In the genomic region with DNA sequence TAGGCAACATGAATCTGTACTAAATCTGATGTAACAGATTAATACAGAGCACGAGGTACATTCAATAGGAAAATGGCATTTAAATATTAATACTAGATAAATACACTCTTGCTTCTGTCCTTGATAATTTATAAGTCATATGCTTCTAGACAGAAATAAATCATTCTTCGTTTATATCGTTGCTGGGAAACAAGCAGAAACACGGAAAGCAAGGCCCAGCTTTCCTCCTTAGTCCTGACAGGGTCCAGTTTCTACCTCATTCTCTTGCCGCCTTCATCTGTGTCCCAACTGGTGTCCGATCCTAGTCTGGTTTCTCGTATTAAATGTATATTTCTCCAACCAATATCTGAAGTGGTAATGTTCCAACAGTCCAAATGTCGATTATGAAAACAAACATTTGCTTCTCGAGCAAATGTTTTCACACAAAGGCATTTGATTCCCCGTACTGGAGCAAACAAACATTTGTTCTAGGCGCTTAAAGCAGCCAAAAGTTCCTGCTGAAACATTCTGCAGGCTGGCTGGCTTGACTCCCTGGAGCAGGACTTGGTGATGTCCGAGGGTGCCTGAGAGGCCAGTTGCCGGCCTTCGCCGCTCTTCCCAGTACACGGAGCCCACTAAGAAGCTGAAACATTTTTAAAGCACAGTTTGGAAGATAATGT, we compare ENCODE assay signal across 8 mouse cellular contexts.
A peak's percentile ranks its signal among the peaks of the same experiment; 100 is the strongest.
DNase-seq lines count a peak whose midpoint lies in the region; ATAC-seq lines count a peak whose summit lies in the region.

No protein-coding gene starts in this region.

- H3K36me3 ChIP-seq in intestine, embryonic 15.5 days: no peaks in the 10 kb centered on the region
- H3K36me3 ChIP-seq in midbrain, embryonic 12.5 days: no peaks in the 10 kb centered on the region

- DNase-seq in heart, adult 18-20 months: peak; percentile 63
- no peak for DNase-seq in heart, postnatal 25 days (ENCODE audit: low spot score)
- peak; percentile 41 for DNase-seq in gastrocnemius, postnatal 10 days
- no peak for DNase-seq in MN1 (ENCODE audit: low spot score)
- DNase-seq in layer of hippocampus, adult 9-11 months: no peak
- DNase-seq in right cerebral cortex, adult 18-20 months: no peak

- no peaks in the 10 kb centered on the region for H3K4me1 ChIP-seq in intestine, embryonic 15.5 days (replicated peaks)
- peaks cover 22% of the 10 kb centered on the region for H3K4me1 ChIP-seq in midbrain, embryonic 12.5 days

- H3K27ac ChIP-seq in intestine, embryonic 15.5 days: peak overlapping the region; percentile 86
- peak overlapping the region; percentile 63; the same call in 1 of the 2 replicates for H3K27ac ChIP-seq in midbrain, embryonic 12.5 days (replicated peaks)

- no peak for ATAC-seq in intestine, embryonic 15.5 days
- no peak for ATAC-seq in midbrain, embryonic 12.5 days (ENCODE audit: low FRiP score, low read depth)

- 0 out of 2 replicates have a peak overlapping the region, but pooled peaks have one; percentile 7 for H3K4me2 ChIP-seq in intestine, embryonic 15.5 days (replicated peaks)
- 0 out of 2 replicates have a peak overlapping the region, but pooled peaks have one; percentile 7 for H3K4me2 ChIP-seq in midbrain, embryonic 12.5 days (replicated peaks)

- no peak overlapping the region for H3K4me3 ChIP-seq in intestine, embryonic 15.5 days (replicated peaks)
- no peak overlapping the region for H3K4me3 ChIP-seq in midbrain, embryonic 12.5 days

- H3K9me3 ChIP-seq in intestine, embryonic 15.5 days: no peaks in the 10 kb centered on the region
- no peaks in the 10 kb centered on the region for H3K9me3 ChIP-seq in midbrain, embryonic 12.5 days

- intact Hi-C loops in heart, postnatal 25 days (cut with DNase I): no loop called here

- H3K9ac ChIP-seq in intestine, embryonic 15.5 days: no peak overlapping the region
- no peak overlapping the region for H3K9ac ChIP-seq in midbrain, embryonic 12.5 days (replicated peaks)

- 41% methylated on average over 16 of the region's 16 CpGs for WGBS in intestine, embryonic 15.5 days
- 63% methylated on average over 16 of the region's 16 CpGs for WGBS in midbrain, embryonic 12.5 days

- no peaks in the 10 kb centered on the region for H3K27me3 ChIP-seq in intestine, embryonic 15.5 days (replicated peaks)
- H3K27me3 ChIP-seq in midbrain, embryonic 12.5 days: no peaks in the 10 kb centered on the region

Comparison
In these comparisons a context has a peak if more than half of its experiments do, and no peak if none do; other contexts are left out.
1. DNase-seq: peak in heart, adult 18-20 months (2 of 2) and gastrocnemius, postnatal 10 days (single experiment); none in heart, postnatal 25 days (single experiment), MN1 (single experiment), layer of hippocampus, adult 9-11 months (single experiment) and right cerebral cortex, adult 18-20 months (single experiment).